12 mouse cellular contexts compared by ENCODE assay signal in genomic region chr17:14167594-14167993, GRCm38 (mm10). TPM values are rescaled to one million over a fixed set of nuclear protein-coding genes. Genes with fewer than 3 reads are reported as not detected.
DNase-seq lines count a peak whose midpoint lies in the region; ATAC-seq and TF ChIP-seq lines count a peak whose summit lies in the region.
"Had no signal": no experiment of that assay in that cellular context is flagged by ENCODE, and none has a peak within 500 bp of the region (broad histone marks: within the 10 kb centered on the region; RNA-seq: fewer than 3 reads in every experiment).

No protein-coding gene starts in this region.

- no peak overlapping the region for H3K27ac ChIP-seq in forebrain, embryonic 14.5 days (ENCODE audit: low read depth, low read length)
- no peak overlapping the region for H3K27ac ChIP-seq in forebrain, embryonic 16.5 days (ENCODE audit: low read length)
- no peak overlapping the region for H3K27ac ChIP-seq in liver, embryonic 12.5 days
- no peak overlapping the region for H3K27ac ChIP-seq in liver, embryonic 11.5 days (ENCODE audit: low read depth, low read length)
- no peak overlapping the region for H3K27ac ChIP-seq in intestine, embryonic 15.5 days
- H3K27ac ChIP-seq: embryonic facial prominence, embryonic 12.5 days; forebrain, embryonic 12.5 days; hindbrain, embryonic 12.5 days; liver, embryonic 13.5 days had no signal

- DNase-seq in forebrain, embryonic 14.5 days (ENCODE audit: low spot score) = peak; percentile 14
- DNase-seq in liver, embryonic 11.5 days (ENCODE audit: low spot score) = no peak
- no peak for DNase-seq in gastrocnemius, postnatal 10 days

- no peaks in the 10 kb centered on the region for H3K79me2 ChIP-seq in myocyte (ENCODE audit: control insufficient read depth, insufficient read depth)

- H3K4me2 ChIP-seq in forebrain, embryonic 14.5 days (ENCODE audit: low read length) = no peak overlapping the region
- no peak overlapping the region for H3K4me2 ChIP-seq in forebrain, embryonic 16.5 days (ENCODE audit: low read length)
- no peak overlapping the region for H3K4me2 ChIP-seq in liver, embryonic 12.5 days
- no peak overlapping the region for H3K4me2 ChIP-seq in liver, embryonic 11.5 days
- no peak overlapping the region for H3K4me2 ChIP-seq in intestine, embryonic 15.5 days (replicated peaks)
- peak overlapping the region; percentile 59 for H3K4me2 ChIP-seq in myocyte (ENCODE audit: low read depth)
- H3K4me2 ChIP-seq: embryonic facial prominence, embryonic 12.5 days; forebrain, embryonic 12.5 days; hindbrain, embryonic 12.5 days; liver, embryonic 13.5 days had no signal

- no peaks in the 10 kb centered on the region for H3K36me3 ChIP-seq in forebrain, embryonic 14.5 days (ENCODE audit: control insufficient read depth, insufficient read depth, low read length)
- no peaks in the 10 kb centered on the region for H3K36me3 ChIP-seq in forebrain, embryonic 16.5 days (ENCODE audit: control insufficient read depth, insufficient read depth)
- H3K36me3 ChIP-seq in liver, embryonic 12.5 days = no peaks in the 10 kb centered on the region
- H3K36me3 ChIP-seq in liver, embryonic 11.5 days (ENCODE audit: control insufficient read depth, insufficient read depth, low read length) = no peaks in the 10 kb centered on the region
- H3K36me3 ChIP-seq in intestine, embryonic 15.5 days = no peaks in the 10 kb centered on the region
- no peaks in the 10 kb centered on the region for H3K36me3 ChIP-seq in myocyte (ENCODE audit: control insufficient read depth, insufficient read depth)
- H3K36me3 ChIP-seq: embryonic facial prominence, embryonic 12.5 days; forebrain, embryonic 12.5 days; hindbrain, embryonic 12.5 days; liver, embryonic 13.5 days had no signal

- no peak overlapping the region for H3ac ChIP-seq in myocyte (ENCODE audit: control insufficient read depth, insufficient read length)

- H3K27me3 ChIP-seq in forebrain, embryonic 14.5 days (replicated peaks; ENCODE audit: control insufficient read depth, insufficient read depth, low read length) = no peaks in the 10 kb centered on the region
- H3K27me3 ChIP-seq in forebrain, embryonic 16.5 days (replicated peaks; ENCODE audit: control insufficient read depth, insufficient read depth, low read length) = no peaks in the 10 kb centered on the region
- peaks cover 19% of the 10 kb centered on the region for H3K27me3 ChIP-seq in liver, embryonic 12.5 days (replicated peaks)
- H3K27me3 ChIP-seq in liver, embryonic 11.5 days (replicated peaks; ENCODE audit: control insufficient read depth, insufficient read depth, low read length) = peaks cover 3% of the 10 kb centered on the region; the same call in 1 of the 2 replicates
- no peaks in the 10 kb centered on the region for H3K27me3 ChIP-seq in intestine, embryonic 15.5 days (replicated peaks)
- no peaks in the 10 kb centered on the region for H3K27me3 ChIP-seq in myocyte (ENCODE audit: control insufficient read depth, insufficient read depth, insufficient read length)
- H3K27me3 ChIP-seq: embryonic facial prominence, embryonic 12.5 days; hindbrain, embryonic 12.5 days had no signal

- peaks cover 31% of the 10 kb centered on the region for H3K4me1 ChIP-seq in forebrain, embryonic 14.5 days (ENCODE audit: control insufficient read depth, insufficient read depth, low read length)
- H3K4me1 ChIP-seq in forebrain, embryonic 16.5 days (replicated peaks; ENCODE audit: control insufficient read depth, insufficient read depth, low read length) = peaks cover 29% of the 10 kb centered on the region
- peaks cover 40% of the 10 kb centered on the region for H3K4me1 ChIP-seq in liver, embryonic 12.5 days
- peaks cover 24% of the 10 kb centered on the region for H3K4me1 ChIP-seq in liver, embryonic 11.5 days (replicated peaks; ENCODE audit: control insufficient read depth, insufficient read depth, low read length)
- peaks cover 48% of the 10 kb centered on the region for H3K4me1 ChIP-seq in intestine, embryonic 15.5 days (replicated peaks)

- no peak overlapping the region for H3K9ac ChIP-seq in forebrain, embryonic 14.5 days (ENCODE audit: low read length)
- H3K9ac ChIP-seq in forebrain, embryonic 16.5 days (replicated peaks; ENCODE audit: low read depth, low read length) = no peak overlapping the region
- H3K9ac ChIP-seq in liver, embryonic 12.5 days = no peak overlapping the region
- no peak overlapping the region for H3K9ac ChIP-seq in liver, embryonic 11.5 days (ENCODE audit: low read depth, low read length)
- H3K9ac ChIP-seq in intestine, embryonic 15.5 days = no peak overlapping the region
- H3K9ac ChIP-seq: embryonic facial prominence, embryonic 12.5 days; forebrain, embryonic 12.5 days; hindbrain, embryonic 12.5 days; liver, embryonic 13.5 days had no signal

- H3K9me3 ChIP-seq in forebrain, embryonic 14.5 days (replicated peaks; ENCODE audit: control insufficient read depth, low read length) = no peaks in the 10 kb centered on the region
- H3K9me3 ChIP-seq in forebrain, embryonic 16.5 days (ENCODE audit: control insufficient read depth, low read length) = no peaks in the 10 kb centered on the region
- no peaks in the 10 kb centered on the region for H3K9me3 ChIP-seq in liver, embryonic 12.5 days (replicated peaks)
- no peaks in the 10 kb centered on the region for H3K9me3 ChIP-seq in liver, embryonic 11.5 days (ENCODE audit: control insufficient read depth, low read length)
- H3K9me3 ChIP-seq in intestine, embryonic 15.5 days = no peaks in the 10 kb centered on the region
- H3K9me3 ChIP-seq: embryonic facial prominence, embryonic 12.5 days; forebrain, embryonic 12.5 days; hindbrain, embryonic 12.5 days; liver, embryonic 13.5 days had no signal

- ATAC-seq in forebrain, embryonic 14.5 days = no peak
- no peak for ATAC-seq in forebrain, embryonic 16.5 days
- ATAC-seq in liver, embryonic 12.5 days = peak; percentile 11; the same call in 1 of the 2 replicates
- ATAC-seq in liver, embryonic 11.5 days (replicated peaks; ENCODE audit: low FRiP score) = no peak
- peak; percentile 44 for ATAC-seq in intestine, embryonic 15.5 days

- TF ChIP-seq POLR2A in myocyte (IDR thresholded peaks at IDR 0.05; ENCODE audit: insufficient read length, low read depth) = no peak

- H3K4me3 ChIP-seq in forebrain, embryonic 14.5 days (ENCODE audit: low read depth, low read length) = no peak overlapping the region
- no peak overlapping the region for H3K4me3 ChIP-seq in forebrain, embryonic 16.5 days (replicated peaks; ENCODE audit: low read length)
- H3K4me3 ChIP-seq in liver, embryonic 12.5 days = no peak overlapping the region
- H3K4me3 ChIP-seq in liver, embryonic 11.5 days (ENCODE audit: low read depth, low read length) = no peak overlapping the region
- H3K4me3 ChIP-seq in intestine, embryonic 15.5 days (replicated peaks) = no peak overlapping the region
- no peak overlapping the region for H3K4me3 ChIP-seq in myocyte
- H3K4me3 ChIP-seq: embryonic facial prominence, embryonic 12.5 days; forebrain, embryonic 12.5 days; hindbrain, embryonic 12.5 days; liver, embryonic 13.5 days had no signal

- 69% methylated on average over 5 of the region's 5 CpGs for WGBS in forebrain, embryonic 14.5 days
- WGBS in forebrain, embryonic 16.5 days = 65% methylated on average over 5 of the region's 5 CpGs
- 60% methylated on average over 5 of the region's 5 CpGs for WGBS in liver, embryonic 12.5 days (ENCODE audit: insufficient replicate concordance)
- WGBS in liver, embryonic 11.5 days = 72% methylated on average over 5 of the region's 5 CpGs
- WGBS in intestine, embryonic 15.5 days = 43% methylated on average over 5 of the region's 5 CpGs

TF ChIP-seq in myocyte, 11 proteins besides CTCF, POLR2A, EP300 and RAD21:
- no peak for TF ChIP-seq CEBPB (IDR thresholded peaks at IDR 0.05; ENCODE audit: insufficient read depth, poor library complexity, severe bottlenecking)
- no peak for TF ChIP-seq SRF (IDR thresholded peaks at IDR 0.05; ENCODE audit: control insufficient read depth, insufficient read length, low read depth)
- TF ChIP-seq REST (IDR thresholded peaks at IDR 0.05; ENCODE audit: insufficient read depth, insufficient read length) = no peak
- no peak for TF ChIP-seq E2F4 (IDR thresholded peaks at IDR 0.05; ENCODE audit: insufficient read depth)
- no peak for TF ChIP-seq TCF12 (IDR thresholded peaks at IDR 0.05; ENCODE audit: insufficient read depth, poor library complexity, severe bottlenecking)
- no peak for TF ChIP-seq MYOD1 (IDR thresholded peaks at IDR 0.05; ENCODE audit: control insufficient read depth in 1 of 3, insufficient read length in 2 of 3, low read depth in 2 of 3)
- TF ChIP-seq USF1 (IDR thresholded peaks at IDR 0.05; ENCODE audit: low read depth) = no peak
- TF ChIP-seq POLR2AphosphoS2 (IDR thresholded peaks at IDR 0.05; ENCODE audit: insufficient read length, low read depth) = no peak
- TF ChIP-seq TCF3 (IDR thresholded peaks at IDR 0.05; ENCODE audit: insufficient read length, low read depth) = no peak
- TF ChIP-seq MAX (IDR thresholded peaks at IDR 0.05; ENCODE audit: low read depth) = no peak
- TF ChIP-seq MYOG (IDR thresholded peaks at IDR 0.05; ENCODE audit: control insufficient read depth in 1 of 3, insufficient read depth in 1 of 3, insufficient read length in 2 of 3, low read depth in 2 of 3) = no peak

RNA-seq across cellular contexts. Expression of gene Dact2, which starts 36.5 kb away (rescaled TPM):
- 0.99 and 1.4 TPM in 2 replicates for polyA plus RNA-seq in forebrain, embryonic 14.5 days (2014; fragmentation: Nextera tagmentation; extraction: Ambion mirVana)
- 1.1 and 1.3 TPM in 2 replicates for polyA plus RNA-seq in forebrain, embryonic 16.5 days (2015; fragmentation: Nextera tagmentation; extraction: Ambion mirVana)
- polyA plus RNA-seq in liver, embryonic 12.5 days (2016; fragmentation: Nextera tagmentation; extraction: Ambion mirVana) = 0.85 and 1.4 TPM in 2 replicates
- 2.3 and 3.0 TPM in 2 replicates for polyA plus RNA-seq in liver, embryonic 11.5 days (2014; fragmentation: Nextera tagmentation; extraction: Ambion mirVana)
- 5.7 and 6.1 TPM in 2 replicates for polyA plus RNA-seq in intestine, embryonic 15.5 days (2015; fragmentation: Nextera tagmentation; extraction: Ambion mirVana)
- 0.95 TPM for polyA plus RNA-seq in myocyte (2012; fragmentation: generic; extraction: Trizol)
- 1 to 10 TPM; 2.0 to 3.5 TPM for total RNA-seq in gastrocnemius, postnatal 10 days (2021)
- total RNA-seq: megakaryocyte progenitor cell, adult 5-6 weeks had no signal

Comparison
In these comparisons a context has a peak if more than half of its experiments do, and no peak if none do; other contexts are left out.
1. ATAC-seq: peak in liver, embryonic 12.5 days (single experiment) and intestine, embryonic 15.5 days (single experiment); none in forebrain, embryonic 14.5 days (single experiment), forebrain, embryonic 16.5 days (single experiment) and liver, embryonic 11.5 days (single experiment).